Mouse (Mus musculus) B cell, adult (primary cell): Measurements from ENCODE around the gene Il27. TPM values are rescaled to one million over a fixed set of nuclear protein-coding genes. Genes with fewer than 3 reads are reported as not detected.

Source experiments
- total RNA-seq: library from RNA; stranded (reverse); gene quantifications from 4 replicates; pipeline ENCODE4 v1.2.4, GENCODE M21; 2023; ENCODE audit not compliant: inconsistent age

Gene Il27
- total RNA-seq = not detected in 4 replicates

GRCm38 (mm10) chr7:126594862-126595561 lies at the start of gene Il27:
Gene Il27, minus strand, starts transcription at chr7:126594941.

DNA sequence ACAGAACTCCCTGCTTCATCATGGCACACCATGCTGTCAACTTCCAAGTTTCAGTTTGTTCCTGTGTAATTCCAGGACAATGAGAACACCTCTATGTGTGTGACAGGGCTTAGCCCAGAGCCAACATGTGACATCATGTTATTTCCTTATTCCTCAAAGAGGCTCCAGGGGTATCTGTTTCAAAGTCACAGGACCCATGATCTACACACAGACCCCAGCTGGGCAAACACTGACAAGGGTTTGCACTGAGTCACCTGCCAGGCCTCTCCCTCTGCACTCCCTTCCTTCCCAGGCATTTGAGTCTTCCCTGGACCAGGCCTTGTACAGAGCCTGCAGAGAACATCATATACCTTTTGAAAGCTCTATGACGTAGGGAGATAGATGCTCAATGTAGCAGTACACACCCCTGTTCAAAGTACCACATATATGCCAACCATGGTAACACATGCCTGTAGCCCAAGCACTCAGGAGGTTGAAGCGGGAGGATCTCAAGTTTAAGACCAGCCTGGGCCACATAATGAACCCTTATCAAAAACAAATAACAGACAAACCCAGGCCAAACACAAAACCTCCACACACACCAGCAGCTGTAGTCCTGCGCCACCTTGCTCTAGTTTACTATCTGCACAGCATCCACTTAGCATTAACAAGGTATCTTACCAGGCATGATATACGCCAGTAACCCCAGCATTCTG lies 36.2 kb upstream of the Il27 start, which contains the start of gene Nupr1:
TSS of gene Nupr1 (minus strand) at position 38 of the 695 bp plus-strand sequence.

DNA sequence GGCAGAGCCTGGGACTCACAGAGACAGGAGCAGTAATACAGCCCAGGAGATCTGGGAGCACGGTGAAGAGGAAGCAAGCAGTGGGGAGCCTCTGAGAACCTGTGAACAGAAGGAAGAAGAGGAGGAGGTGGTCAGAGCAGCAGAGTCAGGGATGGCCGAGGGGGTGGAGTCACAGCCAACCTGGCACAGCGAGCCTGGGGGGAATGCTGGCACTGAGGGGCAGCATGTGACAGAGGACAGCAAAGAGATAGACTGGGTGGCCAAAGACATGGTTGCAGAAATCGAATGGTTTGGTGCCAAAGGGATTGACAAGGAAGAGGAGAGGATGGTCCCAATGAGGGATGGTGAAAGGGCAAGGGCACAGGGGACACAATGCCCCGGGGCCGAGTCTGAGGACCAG lies 9.0 kb downstream of the Il27 start, which contains the start of gene Cln3:
TSS of gene Cln3 (minus strand) at position 101 of the 400 bp plus-strand sequence.

GRCm38 (mm10) chr7:126584506-126584977 lies 10.2 kb downstream of the Il27 start, which contains the start of gene Apobr:
Gene Apobr, plus strand, starts transcription at chr7:126584942.

DNA sequence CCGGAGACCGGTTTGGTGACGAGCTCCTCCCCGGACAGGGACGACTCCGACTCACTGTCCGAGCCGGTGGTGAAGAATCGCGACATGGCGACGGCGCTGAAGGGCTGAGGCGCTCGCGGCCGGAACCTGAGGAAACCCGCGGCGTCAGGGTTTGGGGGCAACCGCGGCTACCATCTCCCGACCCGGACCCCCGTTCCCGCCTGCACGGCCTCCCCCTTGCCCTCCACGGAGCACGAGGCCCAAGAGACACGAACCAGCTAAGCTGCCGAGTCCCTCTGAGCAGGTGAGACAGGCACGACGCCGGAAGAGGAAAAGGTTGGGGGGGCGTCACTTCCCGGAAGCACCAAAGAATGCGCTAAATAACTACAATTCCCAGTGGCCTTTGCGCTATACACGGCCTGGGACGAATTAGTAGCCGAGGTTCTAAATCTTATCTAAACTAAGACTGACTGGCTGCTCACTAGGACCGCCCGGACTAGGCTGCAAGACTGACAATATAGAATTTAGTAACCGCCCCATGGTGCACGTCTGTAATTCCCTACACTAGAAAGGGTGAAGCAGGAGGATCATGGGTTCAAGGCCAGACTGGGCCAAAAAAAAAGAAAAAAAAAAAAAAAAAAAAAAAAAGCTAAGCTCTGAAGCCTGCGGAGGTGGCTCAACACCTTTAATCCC lies 28.5 kb downstream of the Il27 start, which contains the start of gene Eif3c:
TSS of gene Eif3c (minus strand) at position 318 of the 672 bp plus-strand sequence.

Other genes starting within 250 kb of the Il27 start
- 2.0 to 4.4 TPM (median 3.8 TPM) in 4 replicates for gene Lat, start 225.4 kb downstream of the Il27 start, total RNA-seq
- 57.4 to 83.3 TPM (median 66.5 TPM) in 4 replicates for gene Spns1, start 217.5 kb downstream of the Il27 start, total RNA-seq
- 27.1 to 37.5 TPM (median 30.0 TPM) in 4 replicates for gene Nfatc2ip, start 198.2 kb downstream of the Il27 start, total RNA-seq
- 1,198 to 1,308 TPM (median 1,264 TPM) in 4 replicates for gene Cd19, start 180.1 kb downstream of the Il27 start, total RNA-seq
- 117 to 131 TPM (median 124 TPM) in 4 replicates for gene Rabep2, start 166.2 kb downstream of the Il27 start, total RNA-seq
- gene Atp2a1, start 131.8 kb downstream of the Il27 start, total RNA-seq = 0.42 to 0.74 TPM (median 0.61 TPM) in 4 replicates
- gene Sh2b1, start 119.5 kb downstream of the Il27 start, total RNA-seq = 69.9 to 82.0 TPM (median 79.3 TPM) in 4 replicates
- gene Tufm, start 107.6 kb downstream of the Il27 start, total RNA-seq = 46.5 to 65.8 TPM (median 50.4 TPM) in 4 replicates
- 213 to 221 TPM (median 217 TPM) in 4 replicates for gene Atxn2l, start 91.5 kb downstream of the Il27 start, total RNA-seq
- gene Eif3c, start 28.5 kb downstream of the Il27 start, total RNA-seq = 142 to 155 TPM (median 153 TPM) in 4 replicates
- gene Apobr, start 10.0 kb downstream of the Il27 start, total RNA-seq = 2.4 to 5.9 TPM (median 2.9 TPM) in 4 replicates
- 68.8 to 79.7 TPM (median 70.3 TPM) in 4 replicates for gene Cln3, start 9.1 kb downstream of the Il27 start, total RNA-seq
- gene Nupr1, start 35.9 kb upstream of the Il27 start, total RNA-seq = not detected in 4 replicates
- 53.2 to 68.5 TPM (median 58.7 TPM) in 4 replicates for gene Sgf29, start 54.4 kb upstream of the Il27 start, total RNA-seq
- 0.39 to 0.80 TPM in 2 of 4 replicates, not detected in the others for gene Sult1a1, start 81.5 kb upstream of the Il27 start, total RNA-seq
- 92.9 to 130 TPM (median 104 TPM) in 4 replicates for gene Bola2, start 100.5 kb upstream of the Il27 start, total RNA-seq
- gene Slx1b, start 100.8 kb upstream of the Il27 start, total RNA-seq = 3.9 to 6.4 TPM (median 4.9 TPM) in 4 replicates
- 1,256 to 1,390 TPM (median 1,299 TPM) in 4 replicates for gene Coro1a, start 112.8 kb upstream of the Il27 start, total RNA-seq
- 40.6 to 45.0 TPM (median 42.7 TPM) in 4 replicates for gene Mapk3, start 164.7 kb upstream of the Il27 start, total RNA-seq
- 0.99 to 4.9 TPM (median 2.5 TPM) in 4 replicates for gene Gdpd3, start 171.4 kb upstream of the Il27 start, total RNA-seq
- gene Ypel3, start 182.0 kb upstream of the Il27 start, total RNA-seq = 214 to 273 TPM (median 230 TPM) in 4 replicates
- 6.5 to 8.9 TPM (median 7.0 TPM) in 4 replicates for gene Tbx6, start 186.5 kb upstream of the Il27 start, total RNA-seq
- gene Ppp4c, start 197.6 kb upstream of the Il27 start, total RNA-seq = 266 to 298 TPM (median 270 TPM) in 4 replicates
- not detected in 4 replicates for gene Fam57b, start 202.7 kb upstream of the Il27 start, total RNA-seq
- gene 4930451I11Rik, start 236.7 kb upstream of the Il27 start, total RNA-seq = not detected in 4 replicates